Mouse (Mus musculus) lung, postnatal 0 days (tissue): ENCODE measurements around the gene Polr1d. TPM values are rescaled to one million over a fixed set of nuclear protein-coding genes. Genes with fewer than 3 reads are reported as not detected.
A peak's percentile ranks its signal among the peaks of the same experiment; 100 is the strongest.

ENCODE experiments used
- ATAC-seq: fragments of 200-750 bp; cut with Nextera tagmentation; 2 replicates; pipeline ENCODE4 v1.8.0; 2017; ENCODE audit warnings: moderate library complexity
- DNase-seq: peaks from one replicate; pipeline ENCODE4 v3.0.0-alpha.2; 2016; ENCODE audit warnings: low spot score
- H3K27ac ChIP-seq: fragments of 300-500 bp; sonication (generic); 2 replicates; pipeline ENCODE4 v1.5.1; 2014; ENCODE audit warnings: antibody characterized with exemption, mild to moderate bottlenecking, low read length, mixed read lengths
- H3K27me3 ChIP-seq: fragments of 300-500 bp; sonication (generic); replicated peaks from 2 replicates; pipeline ENCODE4 v1.6.1; 2014; ENCODE audit warnings: low read length, mixed read lengths; ENCODE audit not compliant: insufficient read depth
- H3K36me3 ChIP-seq: fragments of 300-500 bp; sonication (generic); 2 replicates; pipeline ENCODE4 v1.6.1; 2014; ENCODE audit warnings: low read length, mixed read lengths; ENCODE audit not compliant: insufficient read depth
- H3K4me1 ChIP-seq: fragments of 300-500 bp; sonication (generic); 2 replicates; pipeline ENCODE4 v1.6.1; 2014; ENCODE audit warnings: antibody characterized with exemption, low read depth, low read length, mixed read lengths; ENCODE audit not compliant: insufficient read depth
- H3K4me2 ChIP-seq: fragments of 300-500 bp; sonication (generic); replicated peaks from 2 replicates; pipeline ENCODE4 v1.6.1; 2014; ENCODE audit warnings: low read depth, mild to moderate bottlenecking, low read length, moderate library complexity, mixed read lengths
- H3K4me3 ChIP-seq: fragments of 300-500 bp; sonication (generic); 2 replicates; pipeline ENCODE4 v1.5.1; 2014; ENCODE audit warnings: low read depth, low read length
- H3K9ac ChIP-seq: fragments of 300-500 bp; sonication (generic); replicated peaks from 2 replicates; pipeline ENCODE4 v1.6.1; 2014; ENCODE audit warnings: low read depth, mild to moderate bottlenecking
- H3K9me3 ChIP-seq: fragments of 300-500 bp; sonication (generic); 2 replicates; pipeline ENCODE4 v1.6.1; 2016; ENCODE audit warnings: low read length, mixed read lengths
- CTCF ChIP-seq: IDR thresholded peaks from 2 replicates; pipeline ENCODE4 v1.5.1; 2016; ENCODE audit warnings: antibody characterized with exemption, mild to moderate bottlenecking
- EP300 ChIP-seq: IDR thresholded peaks from 2 replicates; pipeline ENCODE4 v1.6.1; 2016; ENCODE audit warnings: antibody characterized with exemption, mild to moderate bottlenecking, control low read depth
- WGBS: fragments of 180-500 bp; shearing (Covaris S2); extraction: QIAGEN DNeasy Blood & Tissue Kit; methylation state at CpG from one replicate; pipeline ENCODE4 v1.1.7; 2014; 5-methylcytosine and 5-hydroxymethylcytosine counted together
- polyA plus RNA-seq: library from polyadenylated mRNA; unstranded; fragments of >200 nt; fragmentation: Nextera tagmentation; extraction: Ambion mirVana; gene quantifications from 2 replicates; pipeline ENCODE4 v1.2.1, GENCODE M21; 2015

The Polr1d gene
- polyA plus RNA-seq, 1 experiment from 2014 or later: 106 TPM

DNA sequence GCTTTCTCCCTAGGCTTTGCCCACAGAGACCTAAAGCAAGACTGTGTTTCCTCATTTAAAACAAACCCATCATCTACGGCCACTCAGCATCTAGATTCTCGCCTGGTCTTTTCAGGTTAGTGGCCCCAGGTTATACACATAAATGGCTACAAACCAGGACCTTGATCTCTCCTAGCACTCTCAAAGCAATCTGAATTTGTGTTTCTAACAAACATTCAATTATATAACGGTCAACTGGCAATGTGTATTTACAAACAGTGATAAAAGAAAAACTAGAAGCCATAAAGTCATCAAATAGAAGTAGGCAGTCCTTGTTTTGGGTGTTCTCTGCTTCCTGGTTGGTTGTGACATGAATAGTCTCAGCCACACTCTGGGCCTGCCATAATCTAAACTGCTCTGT is 23.4 kb upstream of the Polr1d start:
- H3K27me3 ChIP-seq: no peaks in the 10 kb centered on the region
- no peak overlapping the region for H3K4me2 ChIP-seq
- DNase-seq (no peak), ATAC-seq (no peak)
- TF ChIP-seq EP300: no peak
- TF ChIP-seq CTCF: no peak
- peaks cover 18% of the 10 kb centered on the region; the same call in 1 of the 2 replicates for H3K4me1 ChIP-seq
- no peaks in the 10 kb centered on the region for H3K9me3 ChIP-seq
- H3K9ac ChIP-seq: no peak overlapping the region
- no peaks in the 10 kb centered on the region for H3K36me3 ChIP-seq
- no peak overlapping the region for H3K4me3 ChIP-seq
- 75% methylated on average over 3 of the region's 3 CpGs for WGBS
- no peak overlapping the region for H3K27ac ChIP-seq

DNA sequence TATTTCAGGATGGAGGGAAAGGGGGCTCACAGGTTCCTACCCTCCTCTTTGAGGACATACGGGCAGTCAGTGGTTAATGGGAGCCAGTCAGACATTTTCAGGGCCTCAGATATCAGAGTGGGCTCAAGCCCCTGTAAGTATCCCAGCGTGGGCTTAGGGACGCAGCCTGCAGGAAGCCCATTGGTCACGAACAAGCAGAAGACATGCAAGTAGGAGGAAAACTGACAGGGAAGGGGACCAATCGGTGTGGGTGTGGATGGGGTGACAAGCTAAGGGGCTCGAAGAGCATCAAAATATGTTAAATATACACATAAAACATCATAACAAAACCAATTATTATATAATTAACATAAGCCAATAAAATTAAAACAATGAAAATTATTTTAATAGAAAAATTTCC is 22.5 kb upstream of the Polr1d start:
- WGBS: 73% methylated on average over 6 of the region's 6 CpGs
- Histone ChIP-seq H3K4me2 (no peak overlapping the region), H3K27ac (no peak overlapping the region), H3K4me3 (no peak overlapping the region), H3K36me3 (no peaks in the 10 kb centered on the region), H3K9me3 (no peaks in the 10 kb centered on the region), H3K9ac (no peak overlapping the region), H3K27me3 (no peaks in the 10 kb centered on the region), H3K4me1 (peaks cover 18% of the 10 kb centered on the region; the same call in 1 of the 2 replicates)
- ATAC-seq: no peak
- no peak for TF ChIP-seq CTCF
- no peak for TF ChIP-seq EP300
- no peak for DNase-seq

DNA sequence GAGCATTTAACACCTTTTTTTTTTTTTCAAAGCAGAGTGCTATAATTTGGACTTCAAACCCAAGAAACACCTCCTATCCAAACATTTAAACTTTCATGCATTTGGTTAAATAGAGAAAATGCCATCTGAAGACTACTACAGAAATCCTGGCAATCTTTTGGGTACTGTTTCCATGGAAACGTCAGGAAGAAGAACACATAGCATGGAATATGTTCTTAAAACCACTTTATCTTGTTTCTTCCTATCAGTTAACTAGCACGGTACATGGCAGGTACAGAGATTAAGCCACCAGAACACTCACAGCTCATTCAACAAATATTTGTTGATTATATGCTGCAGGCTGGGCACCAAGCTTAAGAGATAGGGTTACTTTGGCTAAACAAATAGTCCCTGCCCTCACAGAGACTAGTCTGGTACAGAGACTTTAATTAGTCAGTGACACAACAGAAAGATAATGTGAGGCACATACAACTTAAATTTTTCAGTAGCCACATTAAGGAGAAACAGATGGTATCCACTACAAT is 22.0 kb upstream of the Polr1d start:
- Histone ChIP-seq H3K4me1 (peaks cover 18% of the 10 kb centered on the region; the same call in 1 of the 2 replicates), H3K36me3 (no peaks in the 10 kb centered on the region), H3K27ac (no peak overlapping the region), H3K9me3 (no peaks in the 10 kb centered on the region), H3K4me2 (no peak overlapping the region), H3K4me3 (no peak overlapping the region), H3K9ac (no peak overlapping the region), H3K27me3 (no peaks in the 10 kb centered on the region)
- ATAC-seq (no peak), DNase-seq (no peak)
- TF ChIP-seq EP300 (0 out of 2 replicates have a peak, but pooled peaks have one; percentile 16), CTCF (no peak)
- WGBS: 40% methylated on average over 2 of the region's 2 CpGs

DNA sequence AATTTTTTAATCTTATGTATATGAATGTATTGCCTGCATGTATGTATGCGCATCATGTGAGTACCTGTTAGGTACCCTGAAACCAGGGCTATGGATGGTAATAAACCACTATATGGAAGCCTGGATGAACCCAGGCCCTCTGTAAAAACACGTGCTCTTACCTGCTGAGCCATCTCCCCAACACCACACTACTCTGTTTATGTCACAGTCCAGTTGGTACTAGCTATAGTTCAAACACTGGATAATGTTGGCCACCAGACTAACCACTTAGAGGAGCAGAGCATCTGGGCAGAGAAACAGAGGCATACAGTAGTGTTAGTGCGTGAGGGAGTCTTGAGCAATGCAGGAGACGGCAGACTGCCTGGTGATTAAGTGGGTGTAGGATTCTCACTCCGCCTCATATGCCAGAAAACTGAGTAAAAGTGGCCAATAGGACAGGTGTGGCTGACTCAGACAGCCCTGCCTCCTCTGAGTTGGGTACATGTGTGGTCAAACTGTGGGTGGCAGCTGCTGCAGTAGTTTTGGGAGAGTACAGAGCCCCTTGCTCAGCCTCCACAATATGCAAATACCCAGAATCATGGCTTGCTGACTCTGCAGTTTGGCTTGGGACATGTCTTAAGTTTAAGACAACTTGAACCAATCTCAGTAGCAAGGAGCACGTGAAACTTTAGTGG is 21.1 kb upstream of the Polr1d start:
- TF ChIP-seq EP300: no peak; the same call in 1 of the 2 replicates
- no peak for TF ChIP-seq CTCF
- H3K9ac ChIP-seq: no peak overlapping the region

DNA sequence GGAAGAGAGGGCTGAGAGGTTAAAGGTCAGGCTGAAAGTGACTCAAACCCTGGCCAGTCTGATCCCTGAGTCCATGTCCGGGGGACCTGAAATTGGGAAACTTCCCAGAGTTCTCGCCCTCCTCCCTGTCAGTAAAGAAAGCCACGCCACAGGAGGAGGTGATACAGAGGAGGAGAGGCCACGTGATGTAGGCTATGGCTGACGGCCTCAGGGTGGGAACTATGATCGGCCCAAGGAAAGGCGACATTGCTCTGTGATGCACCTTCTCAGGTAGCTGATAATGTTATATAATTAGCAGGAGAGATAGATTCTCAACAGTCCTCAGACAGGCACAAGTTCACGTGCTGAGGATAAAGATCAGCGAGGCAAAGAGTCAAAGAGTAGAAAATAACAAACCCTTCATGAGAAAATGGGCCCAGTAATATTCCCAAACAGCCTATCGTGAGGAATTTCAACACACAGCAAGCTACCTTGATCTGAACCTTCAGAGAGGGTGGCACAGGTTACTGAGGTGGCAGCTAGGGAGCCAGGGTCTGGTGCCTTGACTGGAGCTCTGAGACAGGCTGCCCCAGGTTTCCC is 20.0 kb upstream of the Polr1d start:
- H3K36me3 ChIP-seq: no peaks in the 10 kb centered on the region
- H3K4me3 ChIP-seq: no peak overlapping the region
- WGBS: 83% methylated on average over 10 of the region's 10 CpGs
- DNase-seq (no peak), ATAC-seq (no peak)
- peak overlapping the region; percentile 55; the same call in 1 of the 2 replicates for H3K27ac ChIP-seq
- peaks cover 11% of the 10 kb centered on the region; the same call in 1 of the 2 replicates for H3K4me1 ChIP-seq
- H3K4me2 ChIP-seq: no peak overlapping the region
- H3K9me3 ChIP-seq: no peaks in the 10 kb centered on the region
- no peaks in the 10 kb centered on the region for H3K27me3 ChIP-seq
- no peak overlapping the region for H3K9ac ChIP-seq
- TF ChIP-seq EP300 (no peak), CTCF (no peak)

More for the DNA sequence above, 21.1 kb upstream of the Polr1d start:
- DNase-seq (peak; percentile 55), ATAC-seq (peak; percentile 50)
- Histone ChIP-seq H3K27me3 (no peaks in the 10 kb centered on the region), H3K36me3 (no peaks in the 10 kb centered on the region), H3K4me3 (no peak overlapping the region), H3K27ac (peak overlapping the region; percentile 64), H3K4me2 (0 out of 2 replicates have a peak overlapping the region, but pooled peaks have one; percentile 11), H3K9me3 (no peaks in the 10 kb centered on the region), H3K4me1 (peaks cover 15% of the 10 kb centered on the region; the same call in 1 of the 2 replicates)
- 52% methylated on average over 6 of the region's 6 CpGs for WGBS

DNA sequence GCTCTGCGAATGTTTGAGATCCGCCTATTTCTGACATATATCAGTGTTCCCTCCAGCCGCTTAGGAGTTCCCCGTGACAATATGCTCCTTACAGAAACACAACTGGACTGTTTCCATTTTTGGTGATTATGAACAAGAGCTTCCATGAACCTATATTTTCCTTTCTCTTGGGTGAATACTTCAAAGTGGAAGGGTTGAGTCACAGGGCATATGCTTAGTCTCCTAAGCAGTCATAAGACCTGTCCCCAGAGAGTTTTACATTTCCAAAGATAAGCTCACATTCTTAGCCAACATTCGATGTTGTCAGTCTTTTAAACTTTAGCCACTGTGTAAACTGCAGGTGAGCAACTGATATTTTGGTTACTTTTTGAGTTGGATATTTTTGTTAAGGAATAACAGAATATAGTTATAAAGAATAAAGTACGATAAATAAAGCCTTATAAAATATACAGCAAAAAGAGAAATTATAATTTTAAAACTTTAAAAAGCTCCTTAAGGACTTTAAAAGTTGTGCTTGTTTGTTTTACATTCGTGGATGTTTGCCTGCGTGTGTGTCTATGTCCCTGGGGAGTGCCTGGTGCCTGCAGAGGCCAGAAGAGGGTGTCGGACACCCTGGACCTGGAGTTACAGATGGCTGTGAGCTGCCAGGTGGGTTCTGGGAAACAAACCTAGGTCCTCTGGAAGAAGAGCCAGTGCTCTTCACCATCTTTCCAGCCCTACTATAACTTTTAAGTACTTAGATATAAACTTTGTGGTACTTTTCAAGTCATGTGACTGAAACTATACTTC is 19.0 kb upstream of the Polr1d start:
- ATAC-seq: peak; percentile 59
- WGBS: 61% methylated on average over 9 of the region's 9 CpGs
- DNase-seq: peak; percentile 74
- no peak overlapping the region for H3K4me3 ChIP-seq
- H3K36me3 ChIP-seq: no peaks in the 10 kb centered on the region
- H3K9me3 ChIP-seq: no peaks in the 10 kb centered on the region
- H3K4me1 ChIP-seq: peaks cover 11% of the 10 kb centered on the region; the same call in 1 of the 2 replicates
- H3K9ac ChIP-seq: no peak overlapping the region
- peak overlapping the region; percentile 55 for H3K27ac ChIP-seq
- H3K27me3 ChIP-seq: no peaks in the 10 kb centered on the region
- no peak overlapping the region for H3K4me2 ChIP-seq
- TF ChIP-seq CTCF (no peak), EP300 (peak; percentile 82)
